Mouse (Mus musculus): ENCODE data around the gene Tssk1. TPM values are rescaled to one million over a fixed set of nuclear protein-coding genes. Genes with fewer than 3 reads are reported as not detected.
A peak's percentile ranks its signal among the peaks of the same experiment; 100 is the strongest.

The Tssk1 gene
- total RNA-seq, 4 experiments from 2014 or later: not detected

- DNase-seq (ENCODE audit: low spot score in 2 of 2): no peak
Observed at GRCm38 (mm10) chr16:17896091-17896490, 2.1 kb downstream of the Tssk1 start.

DNA sequence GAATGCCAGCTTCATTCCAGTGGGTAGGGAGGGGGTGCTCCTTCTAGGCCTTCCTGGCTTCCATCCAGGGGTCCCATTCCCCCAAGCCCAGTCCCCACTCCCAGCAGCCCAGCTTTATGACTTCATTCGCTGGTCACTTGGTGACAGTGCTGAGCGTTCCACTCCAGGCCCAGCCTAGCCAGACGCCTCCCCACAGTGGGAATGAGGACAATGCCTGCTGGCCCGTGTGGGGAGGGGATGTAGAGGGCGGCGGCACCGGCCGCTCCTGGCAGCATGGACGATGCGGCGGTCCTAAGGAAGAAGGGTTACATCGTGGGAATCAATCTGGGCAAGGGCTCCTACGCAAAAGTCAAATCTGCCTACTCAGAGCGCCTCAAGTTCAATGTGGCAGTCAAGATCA is 4.4 kb downstream of the Tssk1 start, which contains the start of the genes Dgcr2 and Tssk2:
Gene Dgcr2, minus strand, starts transcription at position 101 of the 400 bp plus-strand sequence.
Gene Tssk2, plus strand, starts transcription at position 176 of the 400 bp plus-strand sequence.
- no peak for DNase-seq (ENCODE audit: low spot score in 2 of 2)

DNA sequence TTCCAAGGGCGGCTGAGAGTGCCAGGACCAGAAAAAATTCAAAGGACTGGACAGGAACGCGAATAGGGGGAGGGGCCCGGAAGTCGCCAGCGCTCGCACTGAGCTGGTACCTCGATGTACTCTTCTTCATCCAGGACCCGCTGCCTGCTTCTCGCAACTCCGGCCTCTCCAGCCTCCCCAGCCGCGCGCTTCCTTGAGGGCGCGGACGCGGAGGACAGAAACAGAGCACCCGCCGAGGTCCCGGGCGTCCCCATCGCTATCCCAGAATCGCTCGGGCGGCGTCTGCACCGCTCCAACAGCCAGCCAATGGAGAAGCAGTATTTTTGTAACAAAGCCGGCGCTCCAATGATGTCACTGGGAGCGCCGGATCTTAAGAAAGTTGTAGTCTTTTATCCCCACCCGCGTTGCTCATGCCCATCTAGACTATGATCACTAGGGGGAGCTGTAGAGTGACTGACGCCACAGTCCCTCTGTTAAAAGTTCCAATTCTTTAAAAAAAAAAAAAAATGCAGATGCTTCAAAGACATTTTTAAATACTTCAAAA is 17.1 kb downstream of the Tssk1 start, which contains the start of gene Ess2:
Gene Ess2, minus strand, starts transcription at position 297 of the 544 bp plus-strand sequence.
- peak; percentile 81 to 92 for DNase-seq (ENCODE audit: low spot score in 2 of 2)

GRCm38 (mm10) chr16:17914307-17915249 is 20.6 kb downstream of the Tssk1 start, which contains the start of gene Gsc2:
Gsc2 (minus strand) TSS chr16:17915059.
- no peak for DNase-seq (ENCODE audit: low spot score in 2 of 2)

DNA sequence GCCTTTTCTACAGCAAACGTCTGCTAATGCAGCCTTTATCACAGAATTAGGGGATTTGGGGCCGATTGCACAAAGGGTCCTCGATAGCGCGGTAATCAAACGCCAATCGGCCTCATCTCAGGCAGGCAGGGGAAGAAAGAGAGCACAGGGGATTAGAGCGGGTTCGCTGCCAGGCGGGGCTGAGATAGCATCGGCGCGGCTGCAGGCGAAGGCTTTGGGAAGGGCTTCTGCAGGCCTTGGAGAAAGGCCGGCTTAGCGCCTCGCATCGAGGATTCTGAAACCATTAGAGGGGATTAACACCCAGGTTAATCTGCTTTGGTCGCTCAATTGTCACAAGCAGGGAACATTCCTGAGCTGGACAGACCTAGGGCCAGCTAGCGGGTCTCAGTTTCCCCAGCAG is 26.6 kb downstream of the Tssk1 start:
- no peak for DNase-seq (ENCODE audit: low spot score in 2 of 2)

- peak; percentile 92 to 96 for DNase-seq (ENCODE audit: low spot score in 2 of 2)
Observed at GRCm38 (mm10) chr16:17921325-17922162, 27.5 kb downstream of the Tssk1 start.

DNA sequence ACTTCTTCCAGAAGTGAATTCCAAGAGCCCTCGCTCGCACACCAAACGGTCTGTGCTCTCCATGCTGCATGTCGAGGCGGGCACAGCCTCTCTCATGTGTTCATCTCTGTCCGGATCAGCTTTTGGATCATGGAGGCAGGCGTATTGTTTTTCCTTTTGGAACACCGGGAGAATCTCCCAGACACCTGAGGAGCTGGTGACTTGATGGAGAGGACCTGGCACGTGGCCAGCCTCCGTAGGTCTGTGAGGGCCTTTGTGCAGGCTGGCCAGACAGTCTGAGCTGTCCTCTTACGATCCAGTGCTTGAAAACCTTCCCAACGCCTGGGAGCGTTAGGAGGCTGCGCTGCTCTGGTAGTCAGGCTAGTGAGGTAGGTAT is 28.1 kb downstream of the Tssk1 start:
- DNase-seq (ENCODE audit: low spot score in 2 of 2): no peak

DNA sequence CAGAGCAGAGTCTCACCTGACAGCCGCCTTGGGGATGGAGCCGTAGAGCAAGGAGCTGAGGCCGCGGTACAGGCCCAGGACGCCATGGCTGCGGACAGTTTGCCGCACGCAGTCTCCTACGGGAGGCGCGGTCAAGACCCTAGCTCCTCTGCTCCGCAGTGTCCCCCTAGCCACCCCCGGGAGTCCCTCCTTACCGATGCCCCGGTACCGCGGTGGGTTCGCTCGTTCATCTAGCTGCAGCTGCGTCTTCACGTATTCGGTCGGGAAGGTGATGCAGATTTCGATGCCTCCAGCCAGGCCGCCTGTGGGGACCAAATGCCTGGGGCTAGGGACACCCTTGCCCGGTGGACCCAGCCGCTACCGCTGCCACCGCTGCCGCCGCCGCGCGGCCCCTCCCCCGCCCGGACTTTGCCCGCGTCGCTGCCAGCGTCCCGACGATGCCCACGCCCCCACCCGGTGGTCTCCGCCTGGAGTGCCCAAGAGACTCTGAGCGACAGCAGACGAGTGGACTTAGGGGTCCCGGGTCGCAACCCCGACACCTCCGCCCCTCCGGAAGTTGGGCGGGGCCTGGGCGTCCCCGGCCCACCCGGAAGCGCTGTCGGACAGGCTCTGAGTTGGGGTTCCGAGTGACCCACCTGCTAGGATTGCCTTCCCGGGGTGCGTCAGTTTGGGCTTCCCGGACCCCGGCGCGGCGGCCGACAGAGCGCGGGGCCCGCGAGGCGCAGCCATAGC is 33.5 kb downstream of the Tssk1 start:
- DNase-seq (ENCODE audit: low spot score in 2 of 2): no peak

DNA sequence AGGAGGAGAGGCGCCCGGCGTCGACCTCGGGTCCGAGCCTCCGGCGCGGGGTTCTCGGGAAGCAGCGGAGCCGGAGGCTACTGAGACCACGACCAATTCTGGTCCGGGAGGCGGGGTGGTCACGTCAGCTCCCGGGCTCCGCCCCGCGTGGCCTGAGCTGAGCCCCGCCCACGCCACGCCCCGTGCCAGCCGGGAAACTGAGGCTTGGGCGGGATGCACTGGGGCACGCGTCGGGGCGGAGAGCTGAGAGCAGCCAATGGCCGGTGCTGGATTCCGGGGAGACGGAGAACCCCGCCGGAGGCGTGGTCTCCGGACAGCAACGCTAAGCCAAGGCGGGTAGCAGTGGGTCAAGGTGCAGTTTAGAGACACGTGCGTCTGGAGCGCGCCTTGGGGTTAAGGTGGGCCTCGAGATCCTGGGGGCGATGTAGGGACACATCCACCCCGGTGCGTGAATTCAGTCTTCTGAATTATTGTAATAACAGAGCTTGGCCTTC is 34.1 kb downstream of the Tssk1 start, which contains the start of gene Slc25a1:
Gene Slc25a1, minus strand, starts transcription at position 133 of the 494 bp plus-strand sequence.
- DNase-seq (ENCODE audit: low spot score in 2 of 2): peak; percentile 66 to 89

GRCm38 (mm10) chr16:17928627-17929104 is 34.6 kb downstream of the Tssk1 start:
- DNase-seq (ENCODE audit: low spot score in 2 of 2): peak in 1 of 2 experiments; percentile 39

DNA sequence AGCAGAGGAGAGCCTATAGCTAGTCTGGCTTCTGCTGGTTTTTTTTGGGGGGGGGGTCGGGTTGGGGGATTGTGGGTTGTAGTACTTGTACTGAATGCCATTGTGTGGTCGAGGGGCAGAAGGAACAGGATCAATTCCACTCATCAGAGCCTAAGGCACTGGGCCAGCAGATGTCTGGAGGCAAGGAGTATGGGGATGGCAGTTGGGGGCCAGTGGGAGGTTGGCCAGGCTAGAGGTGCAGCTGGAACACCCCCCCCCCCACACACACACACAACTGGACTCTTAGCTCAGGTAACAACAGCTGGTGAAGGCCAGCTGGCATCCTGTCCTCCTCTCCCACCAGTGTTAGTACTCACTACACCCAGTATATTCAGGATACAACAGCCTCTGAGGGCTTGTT is 35.2 kb downstream of the Tssk1 start:
- DNase-seq (ENCODE audit: low spot score in 2 of 2): no peak

DNA sequence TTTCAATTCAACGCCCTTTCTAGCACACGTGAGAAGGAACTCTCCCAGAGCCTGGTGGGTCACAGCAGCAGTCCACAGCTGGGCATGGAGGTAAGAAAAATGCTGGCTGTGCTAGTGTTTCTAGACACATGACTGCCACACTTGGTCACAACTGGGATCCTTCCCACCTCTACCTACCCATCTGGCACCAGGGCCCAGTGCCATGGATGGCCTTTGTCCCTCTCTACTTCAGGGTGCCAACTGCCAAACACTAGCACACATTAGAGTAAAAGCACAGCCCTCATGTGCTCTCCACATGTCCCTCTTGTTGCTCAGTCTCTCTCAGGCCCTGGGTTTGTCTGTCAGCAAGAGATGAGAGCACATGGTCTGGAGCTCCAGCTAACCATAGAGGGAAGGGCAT is 35.6 kb downstream of the Tssk1 start:
- no peak for DNase-seq (ENCODE audit: low spot score in 2 of 2)

DNA sequence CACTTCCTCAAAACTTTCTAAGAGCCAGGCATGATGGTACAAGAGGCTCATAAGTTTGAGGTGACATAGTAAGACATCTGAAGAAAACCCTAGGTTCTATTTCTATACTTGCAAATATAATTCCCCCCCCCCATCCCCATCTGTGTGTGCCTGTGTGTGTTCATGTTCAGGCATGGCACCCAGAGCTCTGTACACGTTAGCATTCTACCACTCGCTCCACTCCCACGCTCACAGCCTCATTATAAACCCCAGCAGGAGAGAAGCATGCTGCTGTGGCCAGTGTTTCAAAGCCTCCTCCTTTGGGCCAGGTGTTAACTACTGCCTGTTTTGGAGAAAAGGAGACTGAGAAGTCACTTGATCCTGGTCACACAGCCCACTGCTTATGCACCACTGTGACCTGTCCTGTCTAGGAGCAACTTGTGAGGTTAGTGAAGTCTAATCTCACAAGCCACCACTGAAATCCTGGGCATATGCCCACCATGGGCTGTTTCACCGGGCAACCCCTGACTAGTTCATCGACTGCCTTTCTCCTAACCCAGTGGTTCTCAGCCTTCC is 38.0 kb downstream of the Tssk1 start:
- DNase-seq (ENCODE audit: low spot score in 2 of 2): no peak

- no peak for DNase-seq (ENCODE audit: low spot score in 2 of 2)
Observed at GRCm38 (mm10) chr16:17933594-17934444, 39.8 kb downstream of the Tssk1 start.

DNA sequence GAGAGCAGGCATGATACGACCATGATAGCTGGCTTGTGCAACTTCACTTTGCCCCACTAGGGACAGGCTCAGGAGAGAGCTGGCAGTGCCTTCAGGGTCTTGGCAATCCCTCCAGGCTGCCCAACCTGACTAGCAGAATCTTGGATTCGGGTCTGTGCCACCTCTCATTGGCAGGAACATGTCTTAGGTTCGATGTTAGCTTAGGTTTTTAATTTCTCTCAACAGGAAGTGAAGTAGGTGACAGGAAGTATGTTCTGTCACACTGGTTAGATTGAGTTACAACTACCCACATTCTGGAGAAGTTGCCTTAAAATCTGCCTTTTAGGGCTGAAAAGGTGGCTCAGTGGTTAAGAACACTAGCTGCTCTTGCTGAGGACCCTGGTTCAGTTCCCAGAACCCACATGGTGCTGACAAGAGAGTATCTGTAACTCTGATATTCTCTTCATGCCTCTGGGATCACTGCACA is 40.5 kb downstream of the Tssk1 start:
- no peak for DNase-seq (ENCODE audit: low spot score in 2 of 2)

GRCm38 (mm10) chr16:17936776-17937175 is 42.8 kb downstream of the Tssk1 start:
- DNase-seq (ENCODE audit: low spot score in 2 of 2): no peak

GRCm38 (mm10) chr16:17938187-17938586 is 44.2 kb downstream of the Tssk1 start:
- no peak for DNase-seq (ENCODE audit: low spot score in 2 of 2)

DNA sequence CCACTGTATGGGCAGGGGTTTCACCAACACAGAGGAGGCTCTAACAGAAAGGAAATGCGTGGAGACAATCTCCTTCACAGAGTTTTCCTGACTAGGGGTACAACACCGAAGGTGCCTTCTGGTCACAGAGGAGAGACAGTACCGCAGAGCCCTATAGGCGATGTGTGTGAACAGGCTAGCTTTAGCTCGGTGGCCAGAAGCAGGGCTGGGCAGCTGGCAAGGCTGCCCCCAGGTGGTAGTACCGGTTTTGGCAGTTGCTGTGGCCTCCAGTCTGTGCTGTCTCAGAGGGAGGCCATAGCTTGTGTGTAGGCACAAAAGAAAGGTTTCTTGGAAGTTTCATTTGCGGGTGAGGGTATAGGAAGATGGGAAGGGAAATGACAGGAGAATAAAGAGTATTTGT is 44.8 kb downstream of the Tssk1 start:
- DNase-seq (ENCODE audit: low spot score in 2 of 2): no peak

- no peak for DNase-seq (ENCODE audit: low spot score in 2 of 2)
Observed at GRCm38 (mm10) chr16:17939255-17939751, 45.3 kb downstream of the Tssk1 start.
